Mouse (Mus musculus): ENCODE data around the gene Pard3b. TPM values are rescaled to one million over a fixed set of nuclear protein-coding genes. Genes with fewer than 3 reads are reported as not detected.

The Pard3b gene
- polyA plus RNA-seq, 1 experiment: 3.4 TPM

- no peak overlapping the region for H3K4me3 ChIP-seq (ENCODE audit: insufficient read depth, low read depth, low read length)
- H3K27me3 ChIP-seq (replicated peaks; ENCODE audit: control insufficient read depth, insufficient read depth, low read length): no peaks in the 10 kb centered on the region
- H3K4me1 ChIP-seq (ENCODE audit: control insufficient read depth, insufficient read depth, low read length): no peaks in the 10 kb centered on the region
- H3K27ac ChIP-seq (ENCODE audit: insufficient read depth, low read depth, low read length): no peak overlapping the region
- no peaks in the 10 kb centered on the region for H3K36me3 ChIP-seq (ENCODE audit: control insufficient read depth, insufficient read depth, low read length)
- no peak for TF ChIP-seq CTCF (conservative IDR thresholded peaks at IDR 0.05; ENCODE audit: insufficient read depth, insufficient read length, low read depth, low read length)
- TF ChIP-seq POLR2A (IDR thresholded peaks at IDR 0.05; ENCODE audit: low read depth, low read length): no peak
- 42% methylated on average over 3 of the region's 3 CpGs for whole genome bisulfite sequencing
- no peak for DNase-seq
Observed at GRCm38 (mm10) chr1:62398261-62398660, 759.6 kb downstream of the Pard3b start.

GRCm38 (mm10) chr1:62398738-62399137, 760.1 kb downstream of the Pard3b start:
- H3K4me3 ChIP-seq (ENCODE audit: insufficient read depth, low read depth, low read length): no peak overlapping the region
- DNase-seq: no peak
- WGBS: 90% methylated on average over 4 of the region's 4 CpGs
- H3K27ac ChIP-seq (ENCODE audit: insufficient read depth, low read depth, low read length): no peak overlapping the region
- no peaks in the 10 kb centered on the region for H3K27me3 ChIP-seq (replicated peaks; ENCODE audit: control insufficient read depth, insufficient read depth, low read length)
- TF ChIP-seq POLR2A (IDR thresholded peaks at IDR 0.05; ENCODE audit: low read depth, low read length) (no peak), CTCF (conservative IDR thresholded peaks at IDR 0.05; ENCODE audit: insufficient read depth, insufficient read length, low read depth, low read length) (no peak)
- no peaks in the 10 kb centered on the region for H3K4me1 ChIP-seq (ENCODE audit: control insufficient read depth, insufficient read depth, low read length)
- H3K36me3 ChIP-seq (ENCODE audit: control insufficient read depth, insufficient read depth, low read length): no peaks in the 10 kb centered on the region

- Histone ChIP-seq H3K36me3 (ENCODE audit: control insufficient read depth, insufficient read depth, low read length) (no peaks in the 10 kb centered on the region), H3K4me3 (ENCODE audit: insufficient read depth, low read depth, low read length) (no peak overlapping the region), H3K27ac (ENCODE audit: insufficient read depth, low read depth, low read length) (no peak overlapping the region), H3K27me3 (replicated peaks; ENCODE audit: control insufficient read depth, insufficient read depth, low read length) (no peaks in the 10 kb centered on the region), H3K4me1 (ENCODE audit: control insufficient read depth, insufficient read depth, low read length) (no peaks in the 10 kb centered on the region)
- TF ChIP-seq CTCF (conservative IDR thresholded peaks at IDR 0.05; ENCODE audit: insufficient read depth, insufficient read length, low read depth, low read length): no peak
- TF ChIP-seq POLR2A (IDR thresholded peaks at IDR 0.05; ENCODE audit: low read depth, low read length): no peak
- 60% methylated on average over 8 of the region's 8 CpGs for WGBS
- DNase-seq: no peak
Observed at GRCm38 (mm10) chr1:62405061-62405460, 766.4 kb downstream of the Pard3b start.

- Histone ChIP-seq H3K27ac (ENCODE audit: insufficient read depth, low read depth, low read length) (no peak overlapping the region), H3K36me3 (ENCODE audit: control insufficient read depth, insufficient read depth, low read length) (no peaks in the 10 kb centered on the region), H3K4me3 (ENCODE audit: insufficient read depth, low read depth, low read length) (no peak overlapping the region), H3K27me3 (replicated peaks; ENCODE audit: control insufficient read depth, insufficient read depth, low read length) (no peaks in the 10 kb centered on the region), H3K4me1 (ENCODE audit: control insufficient read depth, insufficient read depth, low read length) (no peaks in the 10 kb centered on the region)
- no peak for TF ChIP-seq POLR2A (IDR thresholded peaks at IDR 0.05; ENCODE audit: low read depth, low read length)
- TF ChIP-seq CTCF (conservative IDR thresholded peaks at IDR 0.05; ENCODE audit: insufficient read depth, insufficient read length, low read depth, low read length): no peak
- no peak for DNase-seq
- 93% methylated on average over 2 of the region's 2 CpGs for WGBS
Observed at GRCm38 (mm10) chr1:62411368-62411767, 772.7 kb downstream of the Pard3b start.

- no peaks in the 10 kb centered on the region for H3K27me3 ChIP-seq (replicated peaks; ENCODE audit: control insufficient read depth, insufficient read depth, low read length)
- no peaks in the 10 kb centered on the region for H3K36me3 ChIP-seq (ENCODE audit: control insufficient read depth, insufficient read depth, low read length)
- no peak overlapping the region for H3K4me3 ChIP-seq (ENCODE audit: insufficient read depth, low read depth, low read length)
- 76% methylated on average over 4 of the region's 4 CpGs for WGBS
- TF ChIP-seq CTCF (conservative IDR thresholded peaks at IDR 0.05; ENCODE audit: insufficient read depth, insufficient read length, low read depth, low read length): no peak
- TF ChIP-seq POLR2A (IDR thresholded peaks at IDR 0.05; ENCODE audit: low read depth, low read length): no peak
- no peaks in the 10 kb centered on the region for H3K4me1 ChIP-seq (ENCODE audit: control insufficient read depth, insufficient read depth, low read length)
- no peak for DNase-seq
- H3K27ac ChIP-seq (ENCODE audit: insufficient read depth, low read depth, low read length): no peak overlapping the region
Observed at GRCm38 (mm10) chr1:62412019-62412418, 773.4 kb downstream of the Pard3b start.

- 86% methylated on average over 3 of the region's 3 CpGs for WGBS
- no peak for DNase-seq
Observed at GRCm38 (mm10) chr1:62412988-62413387, 774.4 kb downstream of the Pard3b start.

GRCm38 (mm10) chr1:62414521-62414920, 775.9 kb downstream of the Pard3b start:
- 77% methylated on average over 6 of the region's 6 CpGs for WGBS
- no peak for DNase-seq
- Histone ChIP-seq H3K4me3 (ENCODE audit: insufficient read depth, low read depth, low read length) (no peak overlapping the region), H3K27me3 (replicated peaks; ENCODE audit: control insufficient read depth, insufficient read depth, low read length) (no peaks in the 10 kb centered on the region), H3K27ac (ENCODE audit: insufficient read depth, low read depth, low read length) (no peak overlapping the region), H3K36me3 (ENCODE audit: control insufficient read depth, insufficient read depth, low read length) (no peaks in the 10 kb centered on the region), H3K4me1 (ENCODE audit: control insufficient read depth, insufficient read depth, low read length) (no peaks in the 10 kb centered on the region)
- TF ChIP-seq POLR2A (IDR thresholded peaks at IDR 0.05; ENCODE audit: low read depth, low read length) (no peak), CTCF (conservative IDR thresholded peaks at IDR 0.05; ENCODE audit: insufficient read depth, insufficient read length, low read depth, low read length) (no peak)

More at GRCm38 (mm10) chr1:62412988-62413387, 774.4 kb downstream of the Pard3b start:
- Histone ChIP-seq H3K27me3 (replicated peaks; ENCODE audit: control insufficient read depth, insufficient read depth, low read length) (no peaks in the 10 kb centered on the region), H3K4me3 (ENCODE audit: insufficient read depth, low read depth, low read length) (no peak overlapping the region), H3K36me3 (ENCODE audit: control insufficient read depth, insufficient read depth, low read length) (no peaks in the 10 kb centered on the region), H3K27ac (ENCODE audit: insufficient read depth, low read depth, low read length) (no peak overlapping the region), H3K4me1 (ENCODE audit: control insufficient read depth, insufficient read depth, low read length) (no peaks in the 10 kb centered on the region)
- TF ChIP-seq CTCF (conservative IDR thresholded peaks at IDR 0.05; ENCODE audit: insufficient read depth, insufficient read length, low read depth, low read length) (no peak), POLR2A (IDR thresholded peaks at IDR 0.05; ENCODE audit: low read depth, low read length) (no peak)

Data from kidney, adult 2 months (tissue).